Mouse (Mus musculus): ENCODE results near the gene Arl6.

GRCm38 (mm10) chr16:59583515-59583914, 55.7 kb downstream of the Arl6 start:
- no peak for TF ChIP-seq POLR2A (IDR thresholded peaks at IDR 0.05; ENCODE audit: control insufficient read depth in 1 of 2, insufficient read depth in 1 of 2, low read depth in 1 of 2, low read length in 2 of 2, poor library complexity in 1 of 2)
- TF ChIP-seq CTCF (IDR thresholded peaks at IDR 0.05 in 2 of 3, conservative IDR thresholded peaks at IDR 0.05 in 1 of 3; ENCODE audit: control insufficient read depth in 1 of 3, insufficient read depth in 1 of 3, low read depth in 2 of 3, low read length in 3 of 3, poor library complexity in 1 of 3, severe bottlenecking in 1 of 3) = no peak
- TF ChIP-seq MAFK (IDR thresholded peaks at IDR 0.05; ENCODE audit: borderline replicate concordance, low read depth, low read length) = no peak

All from MEL (cell line).